Mouse (Mus musculus) midbrain, embryonic 15.5 days (tissue): ENCODE results near the gene Mpp6. TPM values are rescaled to one million over a fixed set of nuclear protein-coding genes. Genes with fewer than 3 reads are reported as not detected.

ENCODE experiments used
- ATAC-seq: fragments of 200-750 bp; cut with Nextera tagmentation; replicated peaks from 2 replicates; pipeline ENCODE4 v1.8.0; 2017; ENCODE audit warnings: moderate TSS enrichment
- H3K27ac ChIP-seq: fragments of 300-500 bp; sonication (generic); 2 replicates; pipeline ENCODE4 v1.5.1; 2015; ENCODE audit warnings: mild to moderate bottlenecking, inconsistent platforms
- H3K27me3 ChIP-seq: fragments of 300-500 bp; sonication (generic); replicated peaks from 2 replicates; pipeline ENCODE4 v1.6.1; 2015; ENCODE audit warnings: inconsistent platforms
- H3K36me3 ChIP-seq: fragments of 300-500 bp; sonication (generic); replicated peaks from 2 replicates; pipeline ENCODE4 v1.6.1; 2015; ENCODE audit warnings: inconsistent platforms
- H3K4me1 ChIP-seq: fragments of 300-500 bp; sonication (generic); 2 replicates; pipeline ENCODE4 v1.6.1; 2015; ENCODE audit warnings: inconsistent platforms
- H3K4me2 ChIP-seq: fragments of 300-500 bp; sonication (generic); 2 replicates; pipeline ENCODE4 v1.6.1; 2015; ENCODE audit warnings: inconsistent platforms, mild to moderate bottlenecking, moderate library complexity
- H3K4me3 ChIP-seq: fragments of 300-500 bp; sonication (generic); 2 replicates; pipeline ENCODE4 v1.5.1; 2015; ENCODE audit warnings: mild to moderate bottlenecking, inconsistent platforms
- H3K9ac ChIP-seq: fragments of 300-500 bp; sonication (generic); 2 replicates; pipeline ENCODE4 v1.6.1; 2015; ENCODE audit warnings: mild to moderate bottlenecking, inconsistent platforms
- H3K9me3 ChIP-seq: fragments of 300-500 bp; sonication (generic); 2 replicates; pipeline ENCODE4 v1.6.1; 2016; ENCODE audit warnings: inconsistent platforms
- WGBS: fragments of 180-500 bp; shearing (Covaris S2); methylation state at CpG from one replicate; pipeline ENCODE4 v1.1.7; 2015; ENCODE audit warnings: mixed read lengths; 5-methylcytosine and 5-hydroxymethylcytosine counted together
- polyA plus RNA-seq: library from polyadenylated mRNA; unstranded; fragments of >200 nt; fragmentation: Nextera tagmentation; extraction: Ambion mirVana; gene quantifications from 2 replicates; pipeline ENCODE4 v1.2.1, GENCODE M21; 2015

Gene Mpp6
- polyA plus RNA-seq, 1 experiment from 2014 or later, result 54.9 TPM

- Histone ChIP-seq H3K9me3 (no peaks in the 10 kb centered on the region), H3K27ac (no peak overlapping the region), H3K4me3 (no peak overlapping the region), H3K27me3 (no peaks in the 10 kb centered on the region), H3K4me2 (no peak overlapping the region), H3K9ac (no peak overlapping the region), H3K36me3 (no peaks in the 10 kb centered on the region), H3K4me1 (no peaks in the 10 kb centered on the region)
- WGBS, result 80% methylated on average over 2 of the region's 2 CpGs
- no peak for ATAC-seq
Observed at GRCm38 (mm10) chr6:50237963-50238362, 127.9 kb downstream of the Mpp6 start.

- no peaks in the 10 kb centered on the region for H3K36me3 ChIP-seq
- WGBS, result 96% methylated on average over 2 of the region's 2 CpGs
- ATAC-seq, result no peak
- no peak overlapping the region for H3K4me3 ChIP-seq
- no peak overlapping the region for H3K27ac ChIP-seq
- no peak overlapping the region for H3K9ac ChIP-seq
- H3K4me1 ChIP-seq, result no peaks in the 10 kb centered on the region
- H3K27me3 ChIP-seq, result no peaks in the 10 kb centered on the region
- no peaks in the 10 kb centered on the region for H3K9me3 ChIP-seq
- no peak overlapping the region for H3K4me2 ChIP-seq
Observed at GRCm38 (mm10) chr6:50239902-50240301, 129.9 kb downstream of the Mpp6 start.

- no peak overlapping the region for H3K9ac ChIP-seq
- no peaks in the 10 kb centered on the region for H3K36me3 ChIP-seq
- H3K4me1 ChIP-seq, result no peaks in the 10 kb centered on the region
- no peak overlapping the region for H3K4me3 ChIP-seq
- 74% methylated on average over 5 of the region's 5 CpGs for WGBS
- H3K27me3 ChIP-seq, result no peaks in the 10 kb centered on the region
- H3K4me2 ChIP-seq, result no peak overlapping the region
- no peak for ATAC-seq
- no peaks in the 10 kb centered on the region for H3K9me3 ChIP-seq
- H3K27ac ChIP-seq, result no peak overlapping the region
Observed at GRCm38 (mm10) chr6:50240437-50240836, 130.4 kb downstream of the Mpp6 start.

GRCm38 (mm10) chr6:50244126-50244525, 134.1 kb downstream of the Mpp6 start:
- Histone ChIP-seq H3K4me2 (no peak overlapping the region), H3K4me3 (no peak overlapping the region), H3K27me3 (no peaks in the 10 kb centered on the region), H3K9ac (no peak overlapping the region), H3K4me1 (no peaks in the 10 kb centered on the region), H3K9me3 (no peaks in the 10 kb centered on the region), H3K36me3 (no peaks in the 10 kb centered on the region), H3K27ac (no peak overlapping the region)
- no peak for ATAC-seq
- WGBS, result 67% methylated on average over 4 of the region's 4 CpGs

GRCm38 (mm10) chr6:50244967-50245366, 134.9 kb downstream of the Mpp6 start:
- Histone ChIP-seq H3K9me3 (no peaks in the 10 kb centered on the region), H3K4me2 (no peak overlapping the region), H3K4me3 (no peak overlapping the region), H3K4me1 (no peaks in the 10 kb centered on the region), H3K27me3 (no peaks in the 10 kb centered on the region), H3K27ac (no peak overlapping the region), H3K36me3 (no peaks in the 10 kb centered on the region), H3K9ac (no peak overlapping the region)
- 89% methylated on average over 4 of the region's 4 CpGs for WGBS
- no peak for ATAC-seq

GRCm38 (mm10) chr6:50247356-50247755, 137.3 kb downstream of the Mpp6 start:
- H3K4me3 ChIP-seq, result no peak overlapping the region
- H3K27me3 ChIP-seq, result no peaks in the 10 kb centered on the region
- H3K27ac ChIP-seq, result no peak overlapping the region
- no peaks in the 10 kb centered on the region for H3K36me3 ChIP-seq
- no peak overlapping the region for H3K4me2 ChIP-seq
- no peaks in the 10 kb centered on the region for H3K4me1 ChIP-seq
- 74% methylated on average over 2 of the region's 2 CpGs for WGBS
- H3K9ac ChIP-seq, result no peak overlapping the region
- no peak for ATAC-seq
- no peaks in the 10 kb centered on the region for H3K9me3 ChIP-seq

GRCm38 (mm10) chr6:50247791-50248190, 137.8 kb downstream of the Mpp6 start:
- Histone ChIP-seq H3K27ac (no peak overlapping the region), H3K9ac (no peak overlapping the region), H3K27me3 (no peaks in the 10 kb centered on the region), H3K4me2 (no peak overlapping the region), H3K4me1 (no peaks in the 10 kb centered on the region), H3K36me3 (no peaks in the 10 kb centered on the region), H3K4me3 (no peak overlapping the region), H3K9me3 (no peaks in the 10 kb centered on the region)
- 89% methylated on average over 4 of the region's 4 CpGs for WGBS
- ATAC-seq, result no peak

Other genes with a start within 250 kb of the Mpp6 start
- 78.0 and 85.3 TPM in 2 replicates for gene Gsdme, start 153.6 kb downstream of the Mpp6 start, polyA plus RNA-seq